Mouse (Mus musculus): ENCODE measurements at regions not wholly inside any gene's neighbourhood (a gene's known extent, or its start where the extent isn't known, plus 50 kb on each side); places are given as distances from the start of the nearest gene placed in this dataset.
"Not testable (repeated sequence)": the region's sequence is repeated elsewhere in the genome, so short reads cannot be mapped to it uniquely, and the experiment has no call there.

DNA sequence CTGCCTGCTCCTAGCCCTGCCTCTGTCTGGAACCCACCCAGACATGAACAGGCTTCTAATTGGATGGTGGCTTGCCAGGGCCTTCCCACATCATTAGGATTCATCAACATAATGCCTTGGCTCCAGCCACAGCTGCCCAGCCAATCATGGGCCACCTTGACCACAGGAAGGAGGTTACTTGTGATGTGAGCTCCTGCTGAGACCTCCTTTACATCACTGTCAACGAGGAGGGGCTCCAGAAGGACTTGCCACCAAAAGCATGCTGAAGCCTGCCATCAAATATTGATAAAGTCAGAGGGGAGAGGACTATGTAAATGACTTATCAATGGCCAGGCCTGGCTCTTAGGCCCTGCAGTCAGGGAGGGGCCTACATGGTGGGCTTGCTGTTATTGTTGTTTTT is 175.6 kb downstream of the Map1s start:
- not testable (repeated sequence) for H3K27ac ChIP-seq (replicated peaks); H3K9ac ChIP-seq (replicated peaks); H3K36me3 ChIP-seq; H3K9me3 ChIP-seq; H3K4me3 ChIP-seq; H3K4me2 ChIP-seq (replicated peaks); H3K4me1 ChIP-seq; ATAC-seq (replicated peaks); H3K27me3 ChIP-seq
- 0% methylated on average over 1 of the region's 1 CpGs for WGBS

DNA sequence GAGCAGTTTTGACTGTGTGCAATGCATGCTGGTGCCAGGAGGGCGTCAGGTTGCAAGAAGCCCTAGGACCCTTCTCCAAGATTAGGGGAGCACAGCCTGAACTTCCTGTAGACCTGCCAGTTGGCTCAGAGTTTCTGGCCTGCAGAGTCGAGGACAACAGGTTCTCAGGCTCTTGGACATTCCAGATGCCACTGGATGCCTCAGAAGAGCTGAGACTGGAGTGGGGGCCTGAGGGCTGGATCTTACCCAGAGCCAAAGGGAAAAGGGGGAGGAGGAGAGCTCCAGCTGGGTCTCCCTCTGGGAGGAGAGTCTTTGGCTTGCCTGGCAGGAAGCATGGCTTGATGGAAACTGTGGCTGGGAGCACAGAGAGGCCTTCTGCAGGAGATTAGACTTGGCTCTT is 145.4 kb upstream of the Myo9b start:
- WGBS, result 52% methylated on average over 2 of the region's 2 CpGs

DNA sequence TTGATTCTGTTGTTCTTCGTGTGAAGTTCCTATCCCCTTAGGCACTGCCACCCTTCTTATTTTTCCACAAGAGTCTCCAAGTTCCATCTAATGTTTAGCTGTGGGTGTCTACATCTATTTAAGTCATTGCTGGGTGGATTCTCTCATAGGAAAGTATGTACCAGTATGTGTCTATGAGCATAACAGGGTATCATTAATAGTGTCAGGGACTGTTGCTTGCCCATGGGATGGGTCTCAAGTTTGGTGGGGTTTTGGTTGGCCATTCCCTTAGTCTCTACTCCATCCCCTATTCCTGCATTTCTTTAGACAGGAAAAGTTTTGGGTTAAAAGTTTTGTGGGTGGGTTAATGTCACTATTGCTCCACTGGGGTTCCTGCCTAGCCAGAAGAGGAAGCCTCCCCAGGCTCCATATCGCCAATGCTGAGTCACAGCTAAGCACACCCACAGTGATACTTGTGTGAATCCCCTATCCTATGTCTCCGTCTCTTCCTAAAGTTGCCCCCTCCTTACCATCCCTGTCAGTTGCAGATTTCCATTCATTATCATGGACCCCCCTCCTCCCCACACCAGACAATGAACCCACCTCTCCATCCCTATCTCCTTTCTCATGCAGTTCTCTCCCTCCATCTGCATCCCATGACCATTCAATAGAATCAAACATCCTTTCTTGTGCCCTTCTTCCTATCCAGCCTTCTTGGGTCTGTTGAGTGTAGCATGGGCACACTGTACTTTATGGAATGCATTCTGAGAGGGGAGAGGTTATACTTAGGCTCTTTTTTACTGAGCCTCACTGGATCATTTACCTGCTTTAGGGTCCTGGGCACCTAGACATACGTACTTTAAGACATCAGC is 141.9 kb upstream of the Myo9b start:
- Histone ChIP-seq H3K27me3 (no peaks in the 10 kb centered on the region), H3K4me3 (no peak overlapping the region), H3K4me2 (replicated peaks) (no peak overlapping the region), H3K4me1 (no peaks in the 10 kb centered on the region), H3K27ac (replicated peaks) (no peak overlapping the region), H3K9me3 (no peaks in the 10 kb centered on the region), H3K9ac (replicated peaks) (no peak overlapping the region), H3K36me3 (no peaks in the 10 kb centered on the region)
- WGBS, result 64% methylated on average over 4 of the region's 4 CpGs
- peak; percentile 43 for ATAC-seq (replicated peaks)

More for the DNA sequence above, 145.4 kb upstream of the Myo9b start:
- not testable (repeated sequence) for H3K9ac ChIP-seq (replicated peaks); H3K27ac ChIP-seq (replicated peaks); H3K9me3 ChIP-seq; ATAC-seq (replicated peaks); H3K4me2 ChIP-seq (replicated peaks); H3K36me3 ChIP-seq; H3K4me3 ChIP-seq; H3K27me3 ChIP-seq; H3K4me1 ChIP-seq

DNA sequence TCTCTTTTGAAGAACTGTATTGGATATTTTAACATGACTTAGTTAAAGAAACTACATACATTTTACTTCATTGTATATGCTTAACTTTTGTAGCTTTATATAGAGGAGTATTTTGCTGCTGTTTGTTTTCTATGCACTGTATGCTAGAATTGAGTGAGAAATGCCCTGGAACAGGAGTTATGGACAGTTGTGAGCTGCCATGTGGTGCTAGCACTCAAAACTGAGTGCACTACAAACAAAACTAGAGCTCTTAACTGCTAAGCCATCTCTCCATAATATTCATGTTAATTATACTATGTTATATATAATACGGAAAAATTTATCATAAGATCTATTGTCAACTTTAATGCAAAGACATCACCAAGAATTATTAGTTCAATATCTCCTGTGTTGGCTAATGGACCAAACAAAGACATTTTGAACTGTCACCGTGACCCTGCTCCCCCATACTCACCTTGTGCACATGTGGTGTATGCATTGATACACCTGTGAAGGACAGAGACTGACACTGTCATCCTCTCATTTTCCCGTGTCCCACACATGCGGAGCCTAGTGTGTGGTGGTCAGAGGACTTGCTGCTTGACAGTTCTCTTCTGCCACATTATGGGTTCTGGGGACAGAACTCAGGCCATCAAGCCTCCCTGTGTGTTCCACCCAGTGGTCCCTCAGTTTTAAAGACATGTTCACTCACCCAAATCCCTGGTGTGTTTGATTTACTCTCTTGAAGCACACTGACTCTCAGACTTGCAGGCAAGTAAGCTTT is 141.0 kb upstream of the Myo9b start:
- peak; percentile 13; the same call in 1 of the 2 replicates for ATAC-seq (replicated peaks)
- Histone ChIP-seq H3K4me3 (no peak overlapping the region), H3K36me3 (no peaks in the 10 kb centered on the region), H3K4me2 (replicated peaks) (no peak overlapping the region), H3K9me3 (no peaks in the 10 kb centered on the region), H3K27me3 (no peaks in the 10 kb centered on the region), H3K9ac (replicated peaks) (no peak overlapping the region), H3K27ac (replicated peaks) (no peak overlapping the region), H3K4me1 (no peaks in the 10 kb centered on the region)
- WGBS, result 93% methylated on average over 4 of the region's 4 CpGs

DNA sequence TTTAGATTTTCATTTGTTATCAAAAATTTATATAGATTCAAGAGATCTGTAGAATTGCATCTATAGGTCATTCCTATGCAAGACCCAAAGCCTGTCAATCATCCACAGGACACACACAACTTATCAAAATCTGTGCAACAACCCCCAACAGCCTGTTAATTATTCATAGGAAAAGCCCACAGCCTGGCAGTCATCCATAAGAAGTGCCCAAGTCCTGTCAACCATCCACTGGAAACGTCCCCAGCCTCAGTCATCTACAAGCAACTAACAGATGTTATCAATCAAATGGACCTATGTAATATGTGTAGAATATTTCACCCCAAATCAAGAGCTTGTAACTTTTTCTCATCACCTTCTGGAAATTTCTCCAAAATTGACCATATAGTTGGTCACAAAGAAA is 139.6 kb upstream of the Myo9b start:
- H3K9ac ChIP-seq (replicated peaks); H3K4me3 ChIP-seq; ATAC-seq (replicated peaks); H3K36me3 ChIP-seq; H3K9me3 ChIP-seq; H3K4me2 ChIP-seq (replicated peaks); H3K4me1 ChIP-seq; H3K27me3 ChIP-seq; H3K27ac ChIP-seq (replicated peaks): not testable (repeated sequence)
- WGBS, result 59% methylated on average over 1 of the region's 1 CpGs

DNA sequence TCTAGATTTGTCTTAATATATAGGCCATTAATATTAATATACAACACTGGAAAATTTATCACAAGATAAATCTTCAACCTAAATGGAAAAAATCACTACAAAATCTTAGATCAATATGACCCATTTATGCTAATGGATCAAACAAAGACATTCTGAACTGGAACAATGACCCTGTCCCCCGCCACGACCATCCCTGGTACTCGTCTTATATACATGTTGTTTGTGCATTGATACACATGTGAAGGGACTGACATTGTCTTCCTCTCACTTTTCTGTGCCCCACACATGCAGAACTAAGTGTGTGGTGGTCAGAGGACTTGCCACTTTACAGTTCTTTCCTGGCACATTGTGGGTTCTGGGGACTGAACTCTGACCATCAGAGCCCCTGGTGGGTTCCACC is 135.4 kb upstream of the Myo9b start:
- ATAC-seq (replicated peaks); H3K27ac ChIP-seq (replicated peaks); H3K4me3 ChIP-seq; H3K36me3 ChIP-seq; H3K27me3 ChIP-seq; H3K4me2 ChIP-seq (replicated peaks); H3K9ac ChIP-seq (replicated peaks); H3K4me1 ChIP-seq; H3K9me3 ChIP-seq: not testable (repeated sequence)
- WGBS, result 88% methylated on average over 3 of the region's 3 CpGs

DNA sequence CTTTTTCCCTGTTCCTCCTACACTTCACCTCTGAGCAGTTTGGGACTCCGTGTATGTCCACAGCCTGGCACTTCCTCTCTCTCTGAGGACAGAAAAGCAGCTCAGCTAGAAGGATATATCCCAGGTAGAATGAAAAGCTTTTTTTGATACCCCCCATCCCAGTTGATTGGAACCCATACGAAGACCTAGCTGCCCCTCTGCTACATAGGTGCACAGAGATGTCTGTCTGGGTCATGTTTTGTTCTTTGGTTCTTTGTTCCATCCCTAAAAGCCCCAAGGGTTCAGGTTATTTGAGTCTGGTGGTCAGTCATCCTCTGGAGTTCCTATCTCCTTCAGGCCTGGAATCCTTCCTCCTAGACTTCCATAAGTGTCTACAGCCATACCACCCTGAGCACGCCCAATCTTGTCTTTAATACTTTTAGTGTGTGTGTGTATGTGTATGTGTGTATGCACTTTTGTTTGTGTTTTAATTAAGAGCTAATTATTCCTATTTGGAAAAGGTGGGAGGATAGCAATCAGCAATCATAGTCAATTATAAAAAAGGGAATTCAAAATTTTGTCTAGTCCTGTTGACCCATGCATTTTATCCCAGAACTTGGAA is 130.0 kb upstream of the Myo9b start:
- H3K4me3 ChIP-seq; H3K27ac ChIP-seq (replicated peaks); ATAC-seq (replicated peaks); H3K9me3 ChIP-seq; H3K36me3 ChIP-seq; H3K4me2 ChIP-seq (replicated peaks); H3K4me1 ChIP-seq; H3K9ac ChIP-seq (replicated peaks); H3K27me3 ChIP-seq: not testable (repeated sequence)
- WGBS, result 70% methylated on average over 3 of the region's 3 CpGs

DNA sequence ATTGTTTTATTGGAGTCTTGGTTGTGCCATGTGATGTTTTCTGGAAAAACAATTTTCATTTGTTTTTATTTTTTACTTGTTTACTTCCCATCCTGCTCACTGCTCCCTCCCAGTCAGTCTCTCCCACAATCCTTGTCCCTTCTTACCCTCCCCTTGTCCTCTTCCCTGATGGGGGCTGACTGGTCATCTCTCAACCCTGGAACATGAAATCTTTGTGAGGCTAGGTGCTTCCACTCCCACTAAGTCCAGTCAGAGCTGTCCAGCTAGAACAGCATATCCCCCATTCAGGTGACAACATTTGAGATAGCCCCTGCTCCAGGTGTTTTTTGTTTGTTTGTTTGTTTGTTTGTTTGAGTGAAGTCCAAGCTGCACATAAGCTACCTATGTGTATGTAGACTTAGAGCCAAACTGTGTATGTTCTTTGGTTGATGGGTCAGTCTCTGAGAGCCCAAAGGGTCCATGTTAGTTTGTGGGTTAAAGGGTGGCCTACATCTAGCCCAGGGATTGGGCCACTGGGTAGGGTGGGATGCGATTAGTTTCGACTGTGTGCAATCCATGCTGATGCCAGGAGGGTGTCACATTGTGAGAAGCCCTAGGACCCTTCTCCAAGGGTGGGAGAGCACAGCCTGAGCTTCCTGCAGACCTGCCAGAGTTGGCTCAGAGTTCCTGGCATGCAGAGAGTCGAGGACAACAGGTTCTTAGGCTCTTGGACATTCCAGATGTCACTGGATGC is 100.9 kb upstream of the Myo9b start:
- ATAC-seq (replicated peaks); H3K27me3 ChIP-seq; H3K9ac ChIP-seq (replicated peaks); H3K27ac ChIP-seq (replicated peaks); H3K36me3 ChIP-seq; H3K4me2 ChIP-seq (replicated peaks); H3K4me1 ChIP-seq; H3K4me3 ChIP-seq; H3K9me3 ChIP-seq: not testable (repeated sequence)
- 83% methylated on average over 3 of the region's 3 CpGs for WGBS

DNA sequence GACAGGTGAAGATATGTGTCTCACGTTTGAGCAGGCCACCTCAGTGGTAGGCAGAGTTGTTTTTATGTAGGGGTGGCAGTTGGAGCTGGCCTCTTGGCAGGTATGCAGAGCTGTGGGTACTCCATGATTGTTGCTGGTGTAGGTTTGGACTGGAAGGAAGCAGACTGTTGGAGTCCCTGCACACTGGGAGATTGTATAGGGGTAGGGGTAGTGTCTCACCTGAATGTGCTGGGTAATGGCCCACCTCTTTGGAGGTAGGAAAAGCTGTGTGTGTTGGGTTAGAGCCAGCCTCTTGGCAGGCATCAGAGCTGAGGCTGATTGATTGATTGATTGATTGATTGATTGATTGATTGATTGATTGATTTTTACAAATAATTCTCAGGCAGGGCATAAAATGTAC is 79.6 kb upstream of the Myo9b start:
- not testable (repeated sequence) for ATAC-seq (replicated peaks); H3K4me1 ChIP-seq; H3K9ac ChIP-seq (replicated peaks); H3K9me3 ChIP-seq; H3K36me3 ChIP-seq; H3K4me3 ChIP-seq; H3K27ac ChIP-seq (replicated peaks); H3K27me3 ChIP-seq; H3K4me2 ChIP-seq (replicated peaks)
- WGBS, result 71% methylated on average over 1 of the region's 1 CpGs

DNA sequence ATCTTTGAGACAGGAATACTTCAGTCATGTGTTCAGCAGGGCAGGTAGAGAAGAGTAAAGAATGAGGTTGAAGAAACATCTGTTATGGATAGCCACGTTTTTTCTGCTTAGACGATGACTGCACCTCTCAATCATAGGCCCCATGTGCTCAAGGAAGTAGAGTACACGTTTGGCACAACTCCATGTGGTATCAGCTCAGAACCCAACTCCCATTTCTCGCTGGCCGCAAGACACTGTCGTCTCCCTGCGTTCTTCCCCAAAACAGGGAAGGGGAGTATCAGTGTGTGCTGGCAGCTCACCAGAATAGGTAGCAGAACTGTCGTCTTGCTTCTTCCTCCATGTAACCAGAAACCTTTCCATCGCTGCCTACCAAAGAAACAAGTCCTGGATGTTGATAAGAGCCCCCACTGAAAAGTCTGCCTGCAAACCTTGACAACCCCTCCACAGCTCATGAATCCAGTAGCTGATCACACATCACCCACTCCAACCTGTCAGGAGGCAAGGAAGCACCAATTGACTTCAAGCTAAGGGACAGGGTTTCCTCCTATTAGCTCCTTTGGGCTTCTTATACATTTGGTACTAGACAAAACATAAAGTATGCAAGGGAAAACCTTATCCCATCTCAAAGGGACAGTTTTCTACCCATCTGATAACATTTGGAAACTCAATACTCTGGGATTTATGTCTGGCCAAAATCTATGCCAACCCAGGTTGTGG is 77.3 kb upstream of the Myo9b start:
- not testable (repeated sequence) for H3K27me3 ChIP-seq; H3K4me2 ChIP-seq (replicated peaks); H3K4me3 ChIP-seq; H3K9me3 ChIP-seq; H3K4me1 ChIP-seq; H3K9ac ChIP-seq (replicated peaks); H3K27ac ChIP-seq (replicated peaks); ATAC-seq (replicated peaks); H3K36me3 ChIP-seq
- 75% methylated on average over 9 of the region's 9 CpGs for WGBS

Data from forebrain, embryonic 15.5 days (tissue).